Mouse (Mus musculus) embryo, embryonic 9.5 days (tissue): Measurements from ENCODE around the gene Cd40lg.

Source experiments
- DNase-seq: peaks from one replicate; pipeline ENCODE4 v3.0.0-alpha.2; 2017; ENCODE audit errors: extremely low spot score

Gene Cd40lg

GRCm38 (mm10) chrX:57211876-57212275, at the start of gene Cd40lg:
Gene Cd40lg (plus strand): TSS chrX:57212143.
- DNase-seq = no peak

- no peak for DNase-seq
Measured at GRCm38 (mm10) chrX:57166549-57166948, 45.4 kb upstream of the Cd40lg start.

GRCm38 (mm10) chrX:57171269-57171668, 40.7 kb upstream of the Cd40lg start:
- DNase-seq = no peak

GRCm38 (mm10) chrX:57177225-57177779, 34.6 kb upstream of the Cd40lg start:
- DNase-seq = no peak

GRCm38 (mm10) chrX:57182470-57182869, 29.5 kb upstream of the Cd40lg start:
- no peak for DNase-seq

- DNase-seq = no peak
Measured at GRCm38 (mm10) chrX:57183359-57183758, 28.6 kb upstream of the Cd40lg start.

- DNase-seq = no peak
Measured at GRCm38 (mm10) chrX:57187301-57187700, 24.6 kb upstream of the Cd40lg start.

- DNase-seq = no peak
Measured at GRCm38 (mm10) chrX:57189335-57189734, 22.6 kb upstream of the Cd40lg start.

- no peak for DNase-seq
Measured at GRCm38 (mm10) chrX:57196319-57196718, 15.6 kb upstream of the Cd40lg start.

GRCm38 (mm10) chrX:57198036-57198435, 13.9 kb upstream of the Cd40lg start:
- DNase-seq = no peak

GRCm38 (mm10) chrX:57200397-57200796, 11.5 kb upstream of the Cd40lg start:
- no peak for DNase-seq

GRCm38 (mm10) chrX:57210591-57210990, 1.4 kb upstream of the Cd40lg start:
- no peak for DNase-seq

- no peak for DNase-seq
Measured at GRCm38 (mm10) chrX:57212862-57213261, 919 bp downstream of the Cd40lg start.

GRCm38 (mm10) chrX:57215495-57215894, 3.6 kb downstream of the Cd40lg start:
- DNase-seq = no peak

- DNase-seq = no peak
Measured at GRCm38 (mm10) chrX:57216271-57216670, 4.3 kb downstream of the Cd40lg start.

GRCm38 (mm10) chrX:57219563-57219962, 7.6 kb downstream of the Cd40lg start:
- no peak for DNase-seq

GRCm38 (mm10) chrX:57221881-57222280, 9.9 kb downstream of the Cd40lg start:
- no peak for DNase-seq

- DNase-seq = no peak
Measured at GRCm38 (mm10) chrX:57223301-57223700, 11.4 kb downstream of the Cd40lg start.

- DNase-seq = no peak
Measured at GRCm38 (mm10) chrX:57228178-57228577, 16.2 kb downstream of the Cd40lg start.

GRCm38 (mm10) chrX:57233596-57233995, 21.7 kb downstream of the Cd40lg start:
- DNase-seq = no peak

- DNase-seq = no peak
Measured at GRCm38 (mm10) chrX:57235982-57236381, 24.0 kb downstream of the Cd40lg start.

GRCm38 (mm10) chrX:57238572-57238971, 26.6 kb downstream of the Cd40lg start:
- DNase-seq = no peak

- no peak for DNase-seq
Measured at GRCm38 (mm10) chrX:57253329-57254055, 41.5 kb downstream of the Cd40lg start.

- DNase-seq = no peak
Measured at GRCm38 (mm10) chrX:57260744-57261143, 48.8 kb downstream of the Cd40lg start.
